Mouse (Mus musculus): ENCODE measurements around the gene Ttll11. TPM values are rescaled to one million over a fixed set of nuclear protein-coding genes. Genes with fewer than 3 reads are reported as not detected.

Gene Ttll11
- polyA plus RNA-seq, 1 experiment = 0.01 TPM

DNA sequence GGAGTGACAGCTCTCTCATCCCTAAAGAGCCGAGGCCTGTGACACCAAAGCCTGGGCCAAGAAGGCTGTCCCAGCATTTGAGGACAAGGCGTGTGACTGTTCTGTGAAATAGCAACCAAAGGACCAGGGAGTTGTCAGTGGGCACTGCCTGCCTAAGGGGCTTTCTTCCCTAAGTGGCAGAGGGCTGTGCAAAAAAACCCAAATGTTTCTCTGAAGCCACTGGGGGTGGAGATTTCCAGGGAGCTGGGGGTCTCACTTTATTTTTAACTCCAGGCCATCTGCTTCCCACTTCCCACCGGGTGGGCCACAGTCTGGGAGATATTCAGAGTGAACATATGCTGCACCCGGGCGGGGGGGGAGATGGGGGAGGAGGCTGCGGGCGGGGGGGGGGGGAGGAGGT, 233.1 kb downstream of the Ttll11 start:
- H3K4me1 ChIP-seq (ENCODE audit: control insufficient read depth) = no peaks in the 10 kb centered on the region
- TF ChIP-seq TAL1 (IDR thresholded peaks at IDR 0.05; ENCODE audit: low read length) (no peak), GATA1 (IDR thresholded peaks at IDR 0.05; ENCODE audit: low read length) (no peak)
- no peaks in the 10 kb centered on the region for H3K27me3 ChIP-seq (ENCODE audit: control insufficient read depth)
- H3K9me3 ChIP-seq (ENCODE audit: control insufficient read depth, low read length) = no peaks in the 10 kb centered on the region
- H3K36me3 ChIP-seq (ENCODE audit: control insufficient read depth) = no peaks in the 10 kb centered on the region
- no peak overlapping the region for H3K4me3 ChIP-seq (replicated peaks)

- H3K4me1 ChIP-seq (ENCODE audit: control insufficient read depth) = no peaks in the 10 kb centered on the region
- no peaks in the 10 kb centered on the region for H3K9me3 ChIP-seq (ENCODE audit: control insufficient read depth, low read length)
- H3K4me3 ChIP-seq (replicated peaks) = no peak overlapping the region
- no peaks in the 10 kb centered on the region for H3K36me3 ChIP-seq (ENCODE audit: control insufficient read depth)
- no peaks in the 10 kb centered on the region for H3K27me3 ChIP-seq (ENCODE audit: control insufficient read depth)
- no peak for TF ChIP-seq GATA1 (IDR thresholded peaks at IDR 0.05; ENCODE audit: low read length)
Observed at GRCm38 (mm10) chr2:35745876-35746275, 233.8 kb downstream of the Ttll11 start.

DNA sequence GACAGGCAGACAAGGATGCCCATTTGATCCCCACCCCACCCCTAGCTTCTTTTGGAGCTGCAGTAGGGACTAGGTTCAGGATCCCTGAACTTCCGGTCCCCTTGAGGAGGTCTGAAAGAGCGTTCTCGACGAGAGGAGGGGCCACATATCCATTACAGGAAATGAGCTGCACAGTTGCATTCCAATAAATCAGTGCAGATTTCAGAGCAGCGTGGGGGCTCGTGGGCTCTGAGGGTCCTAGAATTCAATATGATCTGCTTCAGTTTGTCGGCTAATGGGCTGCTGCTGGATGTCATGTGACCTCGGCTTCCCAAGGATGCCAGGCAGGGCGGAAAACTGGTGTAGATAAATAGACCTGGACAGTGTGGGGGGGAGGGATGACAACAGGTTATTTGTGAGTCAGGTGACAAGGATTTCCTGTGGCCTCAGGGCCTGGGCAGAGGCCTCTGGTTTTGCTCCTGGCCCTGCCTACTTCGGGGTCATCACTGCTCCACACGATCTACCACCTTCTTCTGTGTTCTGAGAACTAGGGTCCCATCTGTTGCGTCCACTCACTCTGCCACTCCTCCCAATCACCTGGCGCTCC, 240.0 kb downstream of the Ttll11 start:
- Histone ChIP-seq H3K4me3 (replicated peaks) (no peak overlapping the region), H3K27me3 (ENCODE audit: control insufficient read depth) (no peaks in the 10 kb centered on the region), H3K36me3 (ENCODE audit: control insufficient read depth) (no peaks in the 10 kb centered on the region), H3K9me3 (ENCODE audit: control insufficient read depth, low read length) (peaks cover 4% of the 10 kb centered on the region; the same call in 1 of the 2 replicates), H3K4me1 (ENCODE audit: control insufficient read depth) (no peaks in the 10 kb centered on the region)
- TF ChIP-seq TAL1 (IDR thresholded peaks at IDR 0.05; ENCODE audit: low read length) = no peak
- no peak for TF ChIP-seq GATA1 (IDR thresholded peaks at IDR 0.05; ENCODE audit: low read length)

GRCm38 (mm10) chr2:35737467-35738027, 242.2 kb downstream of the Ttll11 start:
- Histone ChIP-seq H3K9me3 (ENCODE audit: control insufficient read depth, low read length) (peaks cover 5% of the 10 kb centered on the region; the same call in 1 of the 2 replicates), H3K4me1 (ENCODE audit: control insufficient read depth) (no peaks in the 10 kb centered on the region), H3K36me3 (ENCODE audit: control insufficient read depth) (no peaks in the 10 kb centered on the region), H3K27me3 (ENCODE audit: control insufficient read depth) (no peaks in the 10 kb centered on the region), H3K4me3 (replicated peaks) (no peak overlapping the region)
- TF ChIP-seq TAL1 (IDR thresholded peaks at IDR 0.05; ENCODE audit: low read length) (no peak), GATA1 (IDR thresholded peaks at IDR 0.05; ENCODE audit: low read length) (no peak)

DNA sequence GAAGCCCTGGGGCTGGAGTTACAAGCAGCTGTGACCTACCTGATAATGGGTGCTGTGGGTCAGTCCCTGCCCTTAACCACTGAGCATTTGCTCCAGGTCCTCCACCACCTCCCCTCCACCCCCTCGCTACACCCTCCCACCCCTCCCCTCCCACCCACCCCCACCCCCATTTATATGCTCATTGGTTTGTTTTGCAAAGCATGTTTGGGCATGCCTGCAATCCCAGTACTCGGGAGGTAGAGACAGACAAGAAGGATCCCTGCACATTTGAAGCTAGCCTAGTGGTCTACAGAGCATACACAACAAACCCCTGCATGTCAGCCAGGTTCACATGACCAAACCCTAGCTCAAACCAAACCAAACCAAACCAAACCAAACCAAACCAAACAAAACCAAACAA, 243.7 kb downstream of the Ttll11 start:
- H3K36me3 ChIP-seq (ENCODE audit: control insufficient read depth) = no peaks in the 10 kb centered on the region
- peaks cover 5% of the 10 kb centered on the region; the same call in 1 of the 2 replicates for H3K9me3 ChIP-seq (ENCODE audit: control insufficient read depth, low read length)
- no peaks in the 10 kb centered on the region for H3K4me1 ChIP-seq (ENCODE audit: control insufficient read depth)
- H3K4me3 ChIP-seq (replicated peaks) = no peak overlapping the region
- no peak for TF ChIP-seq GATA1 (IDR thresholded peaks at IDR 0.05; ENCODE audit: low read length)
- TF ChIP-seq TAL1 (IDR thresholded peaks at IDR 0.05; ENCODE audit: low read length) = no peak
- no peaks in the 10 kb centered on the region for H3K27me3 ChIP-seq (ENCODE audit: control insufficient read depth)

DNA sequence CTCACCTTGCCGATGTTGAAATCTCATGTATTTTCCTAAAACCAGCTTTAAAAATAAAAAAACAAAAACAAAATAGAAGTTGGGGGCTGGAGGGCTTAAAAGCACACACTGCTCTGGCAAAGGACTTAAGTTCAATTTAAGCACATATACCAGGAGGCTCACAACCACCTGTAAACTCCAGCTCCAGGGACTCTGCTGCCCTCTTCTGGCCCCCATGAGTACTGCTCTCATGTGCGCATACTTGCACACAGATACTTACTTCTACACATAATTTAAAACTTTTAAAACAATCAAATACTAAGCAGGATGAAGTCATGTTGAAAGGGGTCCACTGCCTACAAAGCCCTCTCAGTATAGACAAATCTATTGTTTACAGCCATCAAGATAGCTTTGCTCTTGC, 244.7 kb downstream of the Ttll11 start:
- H3K9me3 ChIP-seq (ENCODE audit: control insufficient read depth, low read length) = peaks cover 5% of the 10 kb centered on the region; the same call in 1 of the 2 replicates
- no peaks in the 10 kb centered on the region for H3K36me3 ChIP-seq (ENCODE audit: control insufficient read depth)
- no peaks in the 10 kb centered on the region for H3K4me1 ChIP-seq (ENCODE audit: control insufficient read depth)
- H3K4me3 ChIP-seq (replicated peaks) = no peak overlapping the region
- no peaks in the 10 kb centered on the region for H3K27me3 ChIP-seq (ENCODE audit: control insufficient read depth)
- TF ChIP-seq TAL1 (IDR thresholded peaks at IDR 0.05; ENCODE audit: low read length) = no peak
- TF ChIP-seq GATA1 (IDR thresholded peaks at IDR 0.05; ENCODE audit: low read length) = no peak

- no peak overlapping the region for H3K4me3 ChIP-seq (replicated peaks)
- TF ChIP-seq GATA1 (IDR thresholded peaks at IDR 0.05; ENCODE audit: low read length) (no peak), TAL1 (IDR thresholded peaks at IDR 0.05; ENCODE audit: low read length) (no peak)
- H3K36me3 ChIP-seq (ENCODE audit: control insufficient read depth) = peaks cover 8% of the 10 kb centered on the region; the same call in 1 of the 2 replicates
- peaks cover 5% of the 10 kb centered on the region for H3K4me1 ChIP-seq (ENCODE audit: control insufficient read depth)
- H3K9me3 ChIP-seq (ENCODE audit: control insufficient read depth, low read length) = peaks cover 5% of the 10 kb centered on the region; the same call in 1 of the 2 replicates
- H3K27me3 ChIP-seq (ENCODE audit: control insufficient read depth) = no peaks in the 10 kb centered on the region
Observed at GRCm38 (mm10) chr2:35731671-35732449, 247.9 kb downstream of the Ttll11 start.

GRCm38 (mm10) chr2:35729077-35730065, 250.3 kb downstream of the Ttll11 start:
- no peaks in the 10 kb centered on the region for H3K27me3 ChIP-seq (ENCODE audit: control insufficient read depth)
- H3K4me3 ChIP-seq (replicated peaks) = no peak overlapping the region
- peaks cover 5% of the 10 kb centered on the region for H3K4me1 ChIP-seq (ENCODE audit: control insufficient read depth)
- no peaks in the 10 kb centered on the region for H3K9me3 ChIP-seq (ENCODE audit: control insufficient read depth, low read length)
- TF ChIP-seq GATA1 (IDR thresholded peaks at IDR 0.05; ENCODE audit: low read length) (no peak), TAL1 (IDR thresholded peaks at IDR 0.05; ENCODE audit: low read length) (no peak)
- H3K36me3 ChIP-seq (ENCODE audit: control insufficient read depth) = peaks cover 8% of the 10 kb centered on the region; the same call in 1 of the 2 replicates
